Mouse (Mus musculus) megakaryocyte, embryonic 14.5 days (primary cell): ENCODE results near the gene Kcnmb3. TPM values are rescaled to one million over a fixed set of nuclear protein-coding genes. Genes with fewer than 3 reads are reported as not detected.
"Not testable (repeated sequence)": the region's sequence is repeated elsewhere in the genome, so short reads cannot be mapped to it uniquely, and the experiment has no call there.

Source experiments
- H3K27me3 ChIP-seq: replicated peaks from 2 replicates; pipeline ENCODE3; 2012; ENCODE audit warnings: inconsistent platforms
- H3K36me3 ChIP-seq: replicated peaks from 2 replicates; pipeline ENCODE3; 2012; ENCODE audit warnings: low read length, inconsistent platforms, mixed read lengths
- H3K4me1 ChIP-seq: 2 replicates; pipeline ENCODE4 v1.6.1; 2012; ENCODE audit warnings: inconsistent platforms
- H3K4me3 ChIP-seq: replicated peaks from 2 replicates; pipeline ENCODE3; 2012; ENCODE audit warnings: moderate library complexity, mild to moderate bottlenecking, inconsistent platforms
- H3K9me3 ChIP-seq: 2 replicates; pipeline ENCODE4 v1.6.1; 2012; ENCODE audit warnings: inconsistent platforms
- FLI1 ChIP-seq: IDR thresholded peaks from 2 replicates; pipeline ENCODE4 v1.6.1; 2012; ENCODE audit warnings: low read length, inconsistent platforms, mixed read lengths
- GATA1 ChIP-seq: IDR thresholded peaks from 3 replicates; pipeline ENCODE4 v1.6.1; 2012; ENCODE audit warnings: mixed read lengths, low read length, inconsistent platforms, borderline replicate concordance
- polyA plus RNA-seq: library from polyadenylated mRNA; stranded (reverse); fragments of >175 nt; gene quantifications from 2 replicates; pipeline ENCODE4 v1.2.3, GENCODE M21; 2012; ENCODE audit warnings: low replicate concordance; ENCODE audit not compliant: insufficient read depth

The Kcnmb3 gene
- polyA plus RNA-seq, 1 experiment: not detected

GRCm38 (mm10) chr3:32437297-32437696 is 54.7 kb downstream of the Kcnmb3 start:
- H3K36me3 ChIP-seq: peaks cover 76% of the 10 kb centered on the region
- peaks cover 28% of the 10 kb centered on the region for H3K4me1 ChIP-seq
- H3K4me3 ChIP-seq: peak overlapping the region; percentile 29
- TF ChIP-seq FLI1 (no peak), GATA1 (no peak)
- no peaks in the 10 kb centered on the region for H3K9me3 ChIP-seq
- no peaks in the 10 kb centered on the region for H3K27me3 ChIP-seq

GRCm38 (mm10) chr3:32436101-32436500 is 55.9 kb downstream of the Kcnmb3 start:
- Histone ChIP-seq H3K27me3 (no peaks in the 10 kb centered on the region), H3K36me3 (peaks cover 67% of the 10 kb centered on the region), H3K9me3 (no peaks in the 10 kb centered on the region), H3K4me1 (peaks cover 28% of the 10 kb centered on the region), H3K4me3 (no peak overlapping the region)
- TF ChIP-seq GATA1 (no peak), FLI1 (no peak)

- Histone ChIP-seq H3K27me3 (no peaks in the 10 kb centered on the region), H3K9me3 (no peaks in the 10 kb centered on the region), H3K4me3 (no peak overlapping the region), H3K4me1 (peaks cover 43% of the 10 kb centered on the region), H3K36me3 (peaks cover 47% of the 10 kb centered on the region)
- TF ChIP-seq GATA1 (no peak), FLI1 (no peak)
Measured at GRCm38 (mm10) chr3:32434016-32434415, 58.0 kb downstream of the Kcnmb3 start.

GRCm38 (mm10) chr3:32430394-32430793 is 61.6 kb downstream of the Kcnmb3 start:
- Histone ChIP-seq H3K4me1 (peaks cover 40% of the 10 kb centered on the region), H3K4me3 (no peak overlapping the region)

GRCm38 (mm10) chr3:32429351-32429750 is 62.7 kb downstream of the Kcnmb3 start:
- Histone ChIP-seq H3K4me1 (peaks cover 42% of the 10 kb centered on the region), H3K36me3 (peaks cover 32% of the 10 kb centered on the region)
- H3K4me3 ChIP-seq, H3K9me3 ChIP-seq, H3K27me3 ChIP-seq: not testable (repeated sequence)

More at GRCm38 (mm10) chr3:32430394-32430793, 61.6 kb downstream of the Kcnmb3 start:
- TF ChIP-seq GATA1: no peak
- no peak for TF ChIP-seq FLI1
- H3K36me3 ChIP-seq: peaks cover 31% of the 10 kb centered on the region
- H3K27me3 ChIP-seq: no peaks in the 10 kb centered on the region
- H3K9me3 ChIP-seq: no peaks in the 10 kb centered on the region

- H3K27me3 ChIP-seq: no peaks in the 10 kb centered on the region
- H3K36me3 ChIP-seq: peaks cover 35% of the 10 kb centered on the region
- no peaks in the 10 kb centered on the region for H3K9me3 ChIP-seq
- peaks cover 46% of the 10 kb centered on the region for H3K4me1 ChIP-seq
- TF ChIP-seq GATA1: no peak
- no peak for TF ChIP-seq FLI1
- H3K4me3 ChIP-seq: no peak overlapping the region
Measured at GRCm38 (mm10) chr3:32428921-32429320, 63.1 kb downstream of the Kcnmb3 start.

- no peaks in the 10 kb centered on the region for H3K9me3 ChIP-seq
Measured at GRCm38 (mm10) chr3:32428361-32428760, 63.7 kb downstream of the Kcnmb3 start.

GRCm38 (mm10) chr3:32427695-32428094 is 64.3 kb downstream of the Kcnmb3 start:
- Histone ChIP-seq H3K4me1 (peaks cover 47% of the 10 kb centered on the region), H3K27me3 (no peaks in the 10 kb centered on the region), H3K9me3 (no peaks in the 10 kb centered on the region), H3K36me3 (peaks cover 34% of the 10 kb centered on the region), H3K4me3 (no peak overlapping the region)
- TF ChIP-seq GATA1 (no peak), FLI1 (no peak)

More at GRCm38 (mm10) chr3:32428361-32428760, 63.7 kb downstream of the Kcnmb3 start:
- no peak for TF ChIP-seq FLI1
- TF ChIP-seq GATA1: no peak
- no peak overlapping the region for H3K4me3 ChIP-seq
- H3K4me1 ChIP-seq: peaks cover 48% of the 10 kb centered on the region
- no peaks in the 10 kb centered on the region for H3K27me3 ChIP-seq
- peaks cover 35% of the 10 kb centered on the region for H3K36me3 ChIP-seq

Other genes starting within 250 kb of the Kcnmb3 start
- gene Zmat3, start 126.2 kb downstream of the Kcnmb3 start, polyA plus RNA-seq: 4.0 and 5.0 TPM in 2 replicates
- 0.64 and 0.81 TPM in 2 replicates for gene Pik3ca, start 94.6 kb downstream of the Kcnmb3 start, polyA plus RNA-seq
- 2.3 TPM in 1 of 2 replicates, not detected in the other for gene Zfp639, start 18.0 kb upstream of the Kcnmb3 start, polyA plus RNA-seq
- gene Mfn1, start 37.2 kb upstream of the Kcnmb3 start, polyA plus RNA-seq: 2.7 TPM in 1 of 2 replicates, not detected in the other
- gene Gnb4, start 124.4 kb upstream of the Kcnmb3 start, polyA plus RNA-seq: 0.63 TPM in 1 of 2 replicates, not detected in the other
- gene Actl6a, start 214.1 kb upstream of the Kcnmb3 start, polyA plus RNA-seq: 9.8 TPM in 1 of 2 replicates, not detected in the other
- 25.7 and 40.0 TPM in 2 replicates for gene Ndufb5, start 244.8 kb upstream of the Kcnmb3 start, polyA plus RNA-seq
- gene Mrpl47, start 245.4 kb upstream of the Kcnmb3 start, polyA plus RNA-seq: 4.2 TPM in 1 of 2 replicates, not detected in the other